In genomic region chr9:55246440-55246839, GRCm38 (mm10) we compare ENCODE assay signal across 31 mouse cellular contexts.
"Had no signal": no experiment of that assay in that cellular context is flagged by ENCODE, and none has a peak within 500 bp of the region (broad histone marks: within the 10 kb centered on the region; RNA-seq: fewer than 3 reads in every experiment).

No protein-coding gene starts in this region.

- H3K9ac ChIP-seq: limb, embryonic 12.5 days; limb, embryonic 13.5 days; limb, embryonic 15.5 days; liver, embryonic 12.5 days; liver, embryonic 13.5 days; liver, embryonic 14.5 days; liver, embryonic 15.5 days; liver, postnatal 0 days; lung, embryonic 14.5 days; lung, embryonic 15.5 days; midbrain, embryonic 12.5 days; midbrain, embryonic 13.5 days; midbrain, embryonic 15.5 days; neural tube, embryonic 12.5 days had no signal

- H3K4me2 ChIP-seq: limb, embryonic 12.5 days; limb, embryonic 13.5 days; limb, embryonic 15.5 days; liver, embryonic 11.5 days; liver, embryonic 12.5 days; liver, embryonic 13.5 days; liver, embryonic 15.5 days; lung, embryonic 14.5 days; lung, embryonic 15.5 days; midbrain, embryonic 11.5 days; midbrain, embryonic 12.5 days; midbrain, embryonic 13.5 days; midbrain, embryonic 15.5 days; neural tube, embryonic 12.5 days had no signal

- H3K27me3 ChIP-seq: limb, embryonic 12.5 days; limb, embryonic 13.5 days; limb, embryonic 15.5 days; liver, embryonic 13.5 days; liver, embryonic 15.5 days; lung, embryonic 15.5 days; megakaryocyte, embryonic 14.5 days; midbrain, embryonic 13.5 days; midbrain, embryonic 15.5 days; neural tube, embryonic 12.5 days had no signal

- DNase-seq: liver; liver, embryonic 13.5 days; liver, postnatal 0 days; lung, adult 18-20 months; lung, adult 2 months; lung, embryonic 14.5 days; lung, postnatal 10 days; lung, postnatal 14 days; lung, postnatal 36 days; lung, postnatal 4 days; midbrain, embryonic 14.5 days had no signal

- H3K27ac ChIP-seq: limb, embryonic 10.5 days; limb, embryonic 12.5 days; limb, embryonic 13.5 days; limb, embryonic 15.5 days; liver, embryonic 12.5 days; liver, embryonic 13.5 days; liver, embryonic 14.5 days; liver, embryonic 15.5 days; lung, embryonic 15.5 days; macrophage; midbrain, embryonic 10.5 days; midbrain, embryonic 12.5 days; midbrain, embryonic 13.5 days; midbrain, embryonic 15.5 days; neural tube, embryonic 12.5 days had no signal

- H3K4me3 ChIP-seq: limb, embryonic 10.5 days; limb, embryonic 12.5 days; limb, embryonic 13.5 days; limb, embryonic 15.5 days; liver, embryonic 12.5 days; liver, embryonic 13.5 days; liver, embryonic 15.5 days; lung, embryonic 15.5 days; megakaryocyte, embryonic 14.5 days; midbrain, embryonic 10.5 days; midbrain, embryonic 12.5 days; midbrain, embryonic 13.5 days; midbrain, embryonic 15.5 days; myocyte; neural tube, embryonic 12.5 days had no signal

- ATAC-seq: liver, embryonic 12.5 days; liver, postnatal 0 days; lung, postnatal 0 days; midbrain, embryonic 13.5 days; midbrain, embryonic 15.5 days; midbrain, embryonic 16.5 days had no signal

- H3K9me3 ChIP-seq: limb, embryonic 10.5 days; limb, embryonic 12.5 days; limb, embryonic 13.5 days; limb, embryonic 15.5 days; liver, embryonic 12.5 days; liver, embryonic 13.5 days; liver, embryonic 15.5 days; lung, embryonic 15.5 days; megakaryocyte, embryonic 14.5 days; midbrain, embryonic 10.5 days; midbrain, embryonic 12.5 days; midbrain, embryonic 13.5 days; midbrain, embryonic 15.5 days; neural tube, embryonic 12.5 days had no signal

- H3K4me1 ChIP-seq: limb, embryonic 10.5 days; limb, embryonic 12.5 days; limb, embryonic 13.5 days; limb, embryonic 15.5 days; liver, embryonic 13.5 days; liver, embryonic 15.5 days; midbrain, embryonic 13.5 days; neural tube, embryonic 12.5 days had no signal

- H3K36me3 ChIP-seq: limb, embryonic 10.5 days; limb, embryonic 12.5 days; limb, embryonic 13.5 days; limb, embryonic 15.5 days; liver, embryonic 12.5 days; liver, embryonic 13.5 days; liver, embryonic 15.5 days; lung, embryonic 15.5 days; midbrain, embryonic 10.5 days; midbrain, embryonic 12.5 days; midbrain, embryonic 13.5 days; midbrain, embryonic 15.5 days; neural tube, embryonic 12.5 days had no signal
